Mouse (Mus musculus) gastrocnemius, postnatal 4 days (tissue): ENCODE results near the gene Adamts17. TPM values are rescaled to one million over a fixed set of nuclear protein-coding genes. Genes with fewer than 3 reads are reported as not detected.

Experiments
- DNase-seq, 2 experiments: peaks; one replicate each; pipeline ENCODE4 v3.0.0; 2021 to 2022; ENCODE audit warnings: low spot score in 2 of 2, mixed read lengths in 2 of 2
- long read RNA-seq, 2 experiments: library from polyadenylated mRNA; stranded (forward); transcript quantifications; one replicate each; pipeline ENCODE4 v2.0.0; 2021
- total RNA-seq, 2 experiments: library from RNA; stranded (reverse); gene quantifications; 2 replicates each; pipeline ENCODE4 v1.2.3; 2021

Adamts17 gene
- total RNA-seq = 10 to 100 TPM; 10.5 to 14.1 TPM
- long read RNA-seq, experiment 1, partial matches to known transcripts = 1 of 3 reads
- long read RNA-seq, experiment 1, other reads (novel, unspliced or antisense) = 2 of 3 reads
- long read RNA-seq, experiment 2, partial matches to known transcripts = 3 of 8 reads
- long read RNA-seq, experiment 2, other reads (novel, unspliced or antisense) = 5 of 8 reads

GRCm38 (mm10) chr7:66839463-66840007, at the start of gene Adamts17:
Gene Adamts17 (plus strand): TSS chr7:66839735.
- peak; percentile 78 to 90 for DNase-seq

GRCm38 (mm10) chr7:66789860-66790748, 49.4 kb upstream of the Adamts17 start:
- no peak for DNase-seq

GRCm38 (mm10) chr7:66791022-66791421, 48.5 kb upstream of the Adamts17 start:
- no peak for DNase-seq

GRCm38 (mm10) chr7:66796909-66797308, 42.6 kb upstream of the Adamts17 start:
- no peak for DNase-seq

- no peak for DNase-seq
These were observed 42.2 kb upstream of the Adamts17 start for GRCm38 (mm10) chr7:66797345-66797744.

- DNase-seq = no peak
These were observed 40.7 kb upstream of the Adamts17 start for GRCm38 (mm10) chr7:66798826-66799225.

- no peak for DNase-seq
These were observed 38.8 kb upstream of the Adamts17 start for GRCm38 (mm10) chr7:66800784-66801183.

GRCm38 (mm10) chr7:66801785-66802184, 37.8 kb upstream of the Adamts17 start:
- DNase-seq = peak; percentile 40 to 67

- DNase-seq = no peak
These were observed 35.7 kb upstream of the Adamts17 start for GRCm38 (mm10) chr7:66803798-66804197.

GRCm38 (mm10) chr7:66806801-66807200, 32.7 kb upstream of the Adamts17 start:
- DNase-seq = no peak

- no peak for DNase-seq
These were observed 29.1 kb upstream of the Adamts17 start for GRCm38 (mm10) chr7:66810436-66810835.

- no peak for DNase-seq
These were observed 28.2 kb upstream of the Adamts17 start for GRCm38 (mm10) chr7:66811294-66811693.

GRCm38 (mm10) chr7:66812289-66812688, 27.2 kb upstream of the Adamts17 start:
- DNase-seq = no peak

GRCm38 (mm10) chr7:66812737-66813136, 26.8 kb upstream of the Adamts17 start:
- DNase-seq = no peak

GRCm38 (mm10) chr7:66813172-66813571, 26.4 kb upstream of the Adamts17 start:
- DNase-seq = no peak

GRCm38 (mm10) chr7:66815526-66815925, 24.0 kb upstream of the Adamts17 start:
- DNase-seq = no peak

- peak in 1 of 2 experiments; percentile 29 for DNase-seq
These were observed 19.5 kb upstream of the Adamts17 start for GRCm38 (mm10) chr7:66820034-66820433.

- DNase-seq = no peak
These were observed 8.7 kb upstream of the Adamts17 start for GRCm38 (mm10) chr7:66830803-66831202.

GRCm38 (mm10) chr7:66831295-66831694, 8.2 kb upstream of the Adamts17 start:
- DNase-seq = peak in 1 of 2 experiments; percentile 29

GRCm38 (mm10) chr7:66840008-66840719, 629 bp downstream of the Adamts17 start:
- DNase-seq = peak; percentile 32 to 55

GRCm38 (mm10) chr7:66841165-66841564, 1.6 kb downstream of the Adamts17 start:
- DNase-seq = no peak
